Mouse (Mus musculus) urinary bladder, postnatal 36 days (tissue): Measurements from ENCODE around the gene Klhl26.
"Not testable (repeated sequence)": the region's sequence is repeated elsewhere in the genome, so short reads cannot be mapped to it uniquely, and the experiment has no call there.

Experiments used
- DNase-seq, 2 experiments: peaks; one replicate each; pipeline ENCODE4 v3.0.0; 2022; ENCODE audit warnings: low spot score in 2 of 2, mixed read lengths in 1 of 2

Gene Klhl26

GRCm38 (mm10) chr8:70476333-70477268 is at the start of gene Klhl26:
Klhl26 (minus strand) TSS chr8:70476968.
- peak; percentile 95 to 96 for DNase-seq

GRCm38 (mm10) chr8:70522592-70523403 is 46.0 kb upstream of the Klhl26 start:
- DNase-seq = peak; percentile 93 to 96

GRCm38 (mm10) chr8:70519606-70520005 is 42.8 kb upstream of the Klhl26 start:
- DNase-seq = no peak

GRCm38 (mm10) chr8:70519043-70519442 is 42.3 kb upstream of the Klhl26 start:
- no peak for DNase-seq

- no peak for DNase-seq
These were observed 41.3 kb upstream of the Klhl26 start for GRCm38 (mm10) chr8:70517940-70518643.

- DNase-seq = no peak
These were observed 36.7 kb upstream of the Klhl26 start for GRCm38 (mm10) chr8:70513441-70513840.

- no peak for DNase-seq
These were observed 35.6 kb upstream of the Klhl26 start for GRCm38 (mm10) chr8:70512253-70512903.

GRCm38 (mm10) chr8:70511770-70512169 is 35.0 kb upstream of the Klhl26 start:
- DNase-seq = no peak

GRCm38 (mm10) chr8:70511174-70511573 is 34.4 kb upstream of the Klhl26 start:
- not testable (repeated sequence) for DNase-seq

GRCm38 (mm10) chr8:70510228-70510915 is 33.6 kb upstream of the Klhl26 start, which contains the start of gene Uba52:
Uba52 (minus strand) TSS chr8:70510801.
- peak; percentile 96 to 97 for DNase-seq

- DNase-seq = no peak
These were observed 32.6 kb upstream of the Klhl26 start for GRCm38 (mm10) chr8:70509281-70509952.

- DNase-seq = no peak
These were observed 30.2 kb upstream of the Klhl26 start for GRCm38 (mm10) chr8:70507027-70507393.

- peak; percentile 91 for DNase-seq
These were observed 29.7 kb upstream of the Klhl26 start, which contains the start of gene Rex1bd for GRCm38 (mm10) chr8:70506328-70507026. Rex1bd (minus strand) TSS chr8:70506752.

GRCm38 (mm10) chr8:70505698-70506327 is 29.0 kb upstream of the Klhl26 start:
- DNase-seq = no peak

GRCm38 (mm10) chr8:70504851-70505250 is 28.1 kb upstream of the Klhl26 start:
- DNase-seq = peak; percentile 66 to 67

GRCm38 (mm10) chr8:70504291-70504716 is 27.5 kb upstream of the Klhl26 start:
- DNase-seq = peak in 1 of 2 experiments; percentile 72

GRCm38 (mm10) chr8:70503062-70503750 is 26.4 kb upstream of the Klhl26 start:
- peak in 1 of 2 experiments; percentile 62 for DNase-seq

GRCm38 (mm10) chr8:70502540-70502939 is 25.8 kb upstream of the Klhl26 start:
- no peak for DNase-seq
